Mouse (Mus musculus) heart, adult 9 months (tissue): ENCODE measurements at regions not wholly inside any gene's neighbourhood (a gene's known extent, or its start where the extent isn't known, plus 50 kb on each side); places are given as distances from the start of the nearest gene placed in this dataset.

Experiments used
- DNase-seq, 2 experiments: peaks; one replicate each; pipeline ENCODE4 v3.0.0; 2022; ENCODE audit warnings: low spot score in 2 of 2

DNA sequence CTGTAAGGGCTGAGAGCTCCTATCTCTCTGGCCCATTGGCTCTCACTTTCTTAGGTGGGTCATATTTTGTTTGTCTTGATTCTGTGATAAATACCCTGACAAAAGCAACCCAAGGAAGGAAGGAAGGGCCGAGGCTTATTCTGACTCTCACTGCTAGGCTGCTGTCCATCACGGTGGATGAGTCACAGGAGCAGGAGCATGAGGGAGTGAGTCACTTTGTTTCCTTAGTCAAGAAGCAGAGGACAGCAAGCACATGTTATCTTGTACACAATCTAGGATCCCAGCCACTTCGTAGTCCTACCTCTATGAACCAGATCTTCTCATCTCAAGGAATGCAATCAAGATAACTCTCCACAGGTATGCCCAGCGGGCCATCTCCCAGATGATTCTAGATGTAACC is 69.9 kb downstream of the Atp6v1g3 start:
- DNase-seq, result peak; percentile 28 to 29

DNA sequence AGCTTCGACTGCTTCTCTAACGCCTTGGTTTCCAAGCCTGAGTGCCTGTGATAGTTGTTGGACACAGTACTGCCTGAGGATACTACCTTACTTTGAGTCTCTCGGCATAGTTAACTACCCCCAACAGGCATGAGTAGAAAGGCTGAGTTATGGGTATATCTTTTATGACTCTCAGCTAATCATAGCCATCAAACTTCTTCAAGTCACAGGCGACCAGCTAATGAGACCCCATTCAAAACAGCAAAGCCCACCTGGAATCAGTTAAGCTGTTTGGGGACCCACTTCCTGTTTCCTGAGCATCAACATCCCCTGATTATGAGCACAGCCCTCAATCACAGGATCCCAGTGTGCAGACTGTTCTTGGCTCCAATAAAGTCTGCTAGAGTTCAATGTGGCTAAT is 71.4 kb downstream of the Atp6v1g3 start:
- no peak for DNase-seq

DNA sequence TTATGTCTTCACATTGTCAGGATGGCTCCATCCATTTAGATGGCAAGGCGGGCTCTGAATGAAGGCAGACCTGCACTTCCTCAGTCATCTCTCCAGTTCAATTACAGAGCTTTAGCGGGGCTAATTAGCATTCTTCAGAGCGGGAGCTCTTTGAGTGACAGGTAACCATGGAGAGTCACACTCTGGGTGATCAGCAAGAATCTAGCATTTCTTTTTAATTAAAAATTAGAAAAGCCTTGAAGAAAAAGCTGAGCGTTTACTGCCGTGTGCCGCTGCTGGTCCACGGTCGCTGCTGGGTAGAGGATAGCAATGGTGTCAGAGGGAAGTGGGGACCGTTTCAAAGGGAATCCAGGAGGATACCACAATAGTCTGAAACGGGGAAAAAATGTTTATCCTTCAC is 72.5 kb downstream of the Atp6v1g3 start:
- DNase-seq, result no peak

DNA sequence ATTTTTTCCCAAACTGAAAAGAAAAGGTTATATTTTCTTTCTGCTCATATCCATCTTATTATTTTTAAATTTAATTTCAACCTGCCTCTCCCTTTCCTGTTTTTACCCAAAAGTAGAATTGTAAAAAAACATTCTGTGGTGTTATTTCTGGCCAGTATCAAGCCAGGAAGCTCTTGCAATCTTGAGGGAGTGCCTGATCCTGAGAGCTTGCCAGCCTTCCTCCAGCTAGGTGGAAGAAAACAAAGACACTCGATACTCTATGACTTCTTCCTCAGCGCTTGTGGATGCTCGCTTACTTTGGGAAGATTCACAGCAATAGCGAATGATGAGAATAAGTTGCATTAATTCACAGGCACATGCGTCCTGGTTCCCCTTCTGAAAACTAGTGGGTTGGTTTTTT is 73.4 kb downstream of the Atp6v1g3 start:
- DNase-seq, result peak; percentile 40 to 42

DNA sequence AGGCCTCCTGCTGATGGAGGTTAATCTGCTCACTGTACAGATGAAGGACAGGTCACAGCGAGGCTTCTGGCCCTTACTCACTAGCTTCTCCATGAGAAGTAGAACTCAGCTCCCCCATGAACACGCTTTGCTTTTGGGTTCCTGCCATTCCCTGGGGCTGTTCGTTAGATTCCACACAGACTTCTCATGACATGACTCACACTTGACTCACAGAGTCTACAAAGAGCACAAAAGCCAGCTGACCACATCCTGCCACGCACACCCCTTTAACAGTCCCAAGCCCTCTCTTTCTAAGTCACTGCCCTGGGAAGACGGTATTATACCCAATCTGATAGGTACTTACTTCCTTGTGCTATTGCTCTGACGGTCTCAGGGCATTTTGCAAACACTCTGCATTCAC is 74.9 kb downstream of the Atp6v1g3 start:
- DNase-seq, result peak; percentile 45 to 49

DNA sequence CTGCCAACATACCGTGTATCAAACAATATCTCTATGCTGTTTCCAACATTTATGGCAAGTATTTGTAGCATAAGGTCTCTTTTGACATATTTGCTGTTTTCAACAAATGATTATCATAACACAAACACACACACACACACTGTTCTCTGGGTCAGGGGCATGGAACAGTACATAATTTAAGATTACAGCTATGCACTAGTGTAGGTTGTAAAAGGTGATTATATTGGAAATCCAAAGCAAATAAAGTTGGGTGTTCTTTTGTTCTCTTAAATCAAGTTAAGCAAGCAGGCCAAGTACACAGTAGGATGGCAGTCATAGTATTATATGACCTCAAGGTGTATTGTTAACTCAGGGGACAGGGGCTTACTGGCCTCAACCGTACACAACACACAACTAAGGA is 75.6 kb downstream of the Atp6v1g3 start:
- no peak for DNase-seq

DNA sequence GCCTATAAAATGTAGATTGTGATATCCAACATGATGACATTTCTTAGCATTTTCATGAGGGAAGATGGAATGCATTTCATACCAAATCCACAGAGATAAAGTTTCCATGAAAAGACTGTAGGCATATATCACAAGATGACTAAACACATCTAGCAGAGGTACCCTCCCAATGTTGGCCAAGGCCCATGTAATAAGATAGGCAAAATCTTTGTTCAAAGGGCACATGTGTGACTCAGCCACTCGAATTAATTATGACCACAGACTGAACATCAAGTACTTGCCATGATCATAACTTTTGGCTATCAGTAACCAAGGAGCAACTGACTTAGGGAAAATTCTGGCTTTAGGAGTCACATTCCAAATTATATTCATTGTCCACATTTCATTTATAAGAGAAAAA is 82.9 kb downstream of the Atp6v1g3 start:
- DNase-seq, result no peak

DNA sequence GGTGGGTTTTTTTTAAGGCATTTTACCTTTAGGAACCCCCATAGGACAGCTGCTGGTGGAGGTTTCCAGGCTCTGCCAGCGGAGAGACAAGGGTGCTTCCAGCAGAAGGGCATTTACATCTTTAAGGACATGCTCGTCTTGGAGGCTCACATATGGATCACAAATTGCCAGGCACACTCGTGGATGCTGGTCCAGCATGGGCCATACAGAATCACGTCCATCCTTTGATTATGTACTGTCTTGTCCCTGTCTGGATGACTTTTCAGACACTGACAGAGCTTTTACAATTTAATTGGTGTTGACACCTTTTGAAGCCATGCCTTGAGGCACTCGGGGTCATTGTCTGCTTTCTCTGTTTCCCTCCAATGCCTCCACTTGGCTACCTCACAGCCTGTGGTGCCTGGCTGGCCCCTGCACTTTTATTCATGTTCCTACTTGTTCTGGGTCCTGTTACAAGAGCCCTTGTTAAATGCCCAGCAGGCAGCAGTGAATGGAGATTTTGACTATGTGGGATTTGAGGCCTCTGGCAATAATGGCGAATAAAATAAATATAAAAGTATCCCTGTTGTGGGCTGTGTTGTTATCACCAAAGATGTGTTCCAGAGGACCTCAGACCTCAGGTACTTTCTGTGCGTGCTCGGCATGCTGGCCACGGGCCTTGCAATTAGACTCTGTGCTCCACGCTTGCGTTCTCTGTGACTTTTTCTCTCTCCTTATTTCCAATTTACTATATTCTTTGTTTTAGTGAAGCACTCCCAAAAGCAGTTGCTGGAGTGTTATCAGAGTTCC is 89.3 kb downstream of the Atp6v1g3 start:
- DNase-seq, result no peak

DNA sequence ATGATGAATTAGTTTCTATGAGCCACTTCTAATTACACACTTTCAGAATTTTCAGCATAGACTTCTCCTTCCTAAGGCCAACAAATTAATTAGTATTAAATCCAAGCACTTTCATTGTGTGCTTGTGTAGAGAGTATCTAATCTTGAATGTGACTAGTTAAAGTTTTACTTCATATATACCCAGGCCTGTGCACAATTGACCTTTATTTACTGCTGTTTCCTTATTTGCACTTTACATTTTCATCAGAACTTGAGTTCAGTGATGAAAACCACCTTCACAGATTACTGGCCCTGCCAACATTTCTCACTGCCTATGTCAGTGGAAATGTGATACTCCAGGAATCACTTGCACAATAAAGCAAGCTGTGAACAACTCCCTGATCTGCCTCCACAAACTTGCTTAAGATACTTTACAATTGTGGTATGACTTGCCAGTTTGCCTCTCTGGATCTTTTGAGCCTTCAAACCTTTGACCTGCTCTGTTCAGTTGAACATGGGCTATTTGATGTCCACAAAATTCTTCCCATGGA is 96.5 kb downstream of the Atp6v1g3 start:
- DNase-seq, result no peak

DNA sequence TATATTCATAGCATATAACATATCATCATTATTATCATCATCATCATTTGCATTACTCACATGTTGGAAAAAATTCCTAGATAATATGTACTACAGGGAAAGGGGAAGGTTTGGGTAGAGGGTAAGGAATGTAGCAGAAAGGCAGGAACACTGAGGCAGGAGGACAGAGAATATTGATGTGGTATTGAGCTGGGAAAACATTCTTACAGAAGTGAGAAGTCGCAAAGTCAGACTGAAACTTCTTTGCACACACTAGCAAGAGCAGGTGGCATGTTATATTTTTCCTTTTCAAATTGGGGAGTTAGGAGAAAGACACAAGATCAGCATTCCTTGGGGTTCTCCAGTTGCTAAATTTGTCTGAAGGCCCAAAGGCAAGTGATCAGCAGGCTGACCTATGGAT is 97.9 kb downstream of the Atp6v1g3 start:
- DNase-seq, result no peak

DNA sequence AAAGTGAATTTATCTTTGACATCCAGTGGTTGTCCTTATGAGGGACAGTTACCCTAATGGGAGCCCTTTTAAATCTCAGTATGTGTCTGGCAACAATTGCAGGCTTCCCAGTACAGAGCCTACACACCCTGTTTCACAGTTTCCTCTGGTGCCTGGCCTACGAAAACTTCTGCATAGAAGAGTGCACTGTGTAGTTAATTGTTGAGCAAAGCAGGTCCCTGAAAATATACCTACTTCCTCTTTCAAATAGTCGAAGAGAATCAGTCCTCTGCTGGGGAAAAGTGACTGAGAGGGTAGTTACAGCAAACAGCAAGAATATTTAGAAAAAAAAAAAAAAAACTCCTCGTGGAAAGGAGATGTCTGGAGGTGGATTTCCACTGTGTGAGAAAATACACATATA is 110.6 kb downstream of the Atp6v1g3 start:
- DNase-seq, result no peak

DNA sequence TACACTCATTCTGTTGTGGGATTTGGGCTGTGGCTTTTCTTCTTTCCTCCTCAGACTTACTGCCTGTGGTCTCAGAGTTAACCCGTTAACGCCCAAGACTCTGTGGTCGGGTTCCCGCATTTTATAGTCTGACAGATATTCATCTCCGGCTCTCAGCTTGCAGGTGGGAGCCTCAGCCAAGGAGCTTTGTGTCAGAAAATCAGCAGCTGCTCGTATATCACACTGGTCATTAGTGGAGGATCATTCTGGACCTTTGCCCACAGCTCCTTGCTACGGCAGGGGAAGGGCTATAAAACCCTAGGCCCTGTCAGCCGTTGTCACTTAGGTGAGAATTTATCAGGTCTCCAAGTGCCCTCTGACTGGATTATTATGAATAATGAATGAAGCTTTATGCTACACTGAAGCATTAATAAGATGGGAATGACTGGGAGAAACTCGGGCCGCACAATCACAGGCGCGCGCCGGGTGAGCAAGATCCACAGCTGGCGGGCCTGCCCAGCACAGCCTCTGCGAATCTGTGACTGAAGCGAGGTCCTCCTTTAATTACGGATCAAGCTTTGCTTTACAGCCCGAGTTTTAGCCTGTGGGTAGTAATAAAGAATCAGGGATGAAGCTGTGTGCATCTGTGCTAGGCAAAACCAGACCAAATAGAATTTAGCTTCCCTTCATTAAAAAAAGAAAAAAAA is 111.8 kb downstream of the Atp6v1g3 start:
- no peak for DNase-seq

DNA sequence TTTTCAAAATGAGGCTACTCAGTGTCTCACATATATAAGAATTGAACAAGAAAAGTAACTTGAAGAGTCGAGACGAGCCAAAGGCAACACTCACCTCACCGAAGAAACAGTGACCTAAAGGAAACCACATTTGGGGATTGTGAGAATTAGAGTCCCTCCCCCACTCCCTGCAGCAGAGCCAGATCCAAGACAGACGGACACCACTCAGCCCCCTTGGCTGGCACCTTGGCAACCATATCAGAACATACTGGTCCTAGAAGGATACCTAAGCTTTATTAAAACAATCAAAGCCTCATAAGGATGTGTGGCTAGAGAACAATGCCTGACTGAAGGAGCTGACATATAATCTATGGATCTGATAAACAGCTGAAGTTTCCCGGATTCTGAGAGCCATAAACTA is 112.5 kb downstream of the Atp6v1g3 start:
- no peak for DNase-seq

DNA sequence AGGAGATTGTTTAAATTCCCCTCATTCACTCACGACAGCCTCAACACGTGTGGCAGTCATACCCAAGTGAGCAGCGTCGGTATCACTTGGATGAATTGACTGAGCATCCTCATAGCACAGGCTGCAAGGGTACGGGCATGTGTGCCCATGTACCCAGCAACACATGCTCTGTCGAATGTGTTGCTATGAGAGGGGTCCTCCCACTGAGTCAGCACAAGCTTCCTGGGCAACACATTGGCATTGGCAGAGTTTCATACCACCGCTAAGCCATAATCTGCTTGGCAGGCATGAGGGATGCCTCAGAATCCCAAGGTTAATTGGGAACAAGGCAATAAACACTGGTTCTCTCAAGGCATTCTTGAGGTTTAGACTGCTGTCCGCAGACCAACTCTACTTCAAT is 115.1 kb downstream of the Atp6v1g3 start:
- DNase-seq, result no peak

DNA sequence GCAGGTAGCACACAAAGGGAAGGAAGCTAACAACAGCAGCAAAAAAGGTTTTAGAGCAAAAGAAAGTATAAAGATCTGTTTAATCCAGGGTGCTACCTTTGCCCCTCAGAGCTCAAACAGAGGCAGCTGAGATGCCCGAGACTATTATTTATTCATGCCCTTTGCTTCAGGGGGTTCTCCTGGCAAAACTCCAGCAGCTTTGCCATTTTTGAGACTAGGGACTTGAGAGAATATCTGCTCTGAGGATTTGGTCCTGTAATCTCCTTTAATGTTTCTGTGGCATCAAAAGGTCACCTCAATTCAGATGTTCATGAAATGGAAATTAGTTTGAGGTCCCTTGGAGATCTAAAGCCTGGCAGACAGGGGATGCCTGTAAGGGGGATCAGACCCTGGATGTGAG is 116.1 kb downstream of the Atp6v1g3 start:
- DNase-seq, result no peak

DNA sequence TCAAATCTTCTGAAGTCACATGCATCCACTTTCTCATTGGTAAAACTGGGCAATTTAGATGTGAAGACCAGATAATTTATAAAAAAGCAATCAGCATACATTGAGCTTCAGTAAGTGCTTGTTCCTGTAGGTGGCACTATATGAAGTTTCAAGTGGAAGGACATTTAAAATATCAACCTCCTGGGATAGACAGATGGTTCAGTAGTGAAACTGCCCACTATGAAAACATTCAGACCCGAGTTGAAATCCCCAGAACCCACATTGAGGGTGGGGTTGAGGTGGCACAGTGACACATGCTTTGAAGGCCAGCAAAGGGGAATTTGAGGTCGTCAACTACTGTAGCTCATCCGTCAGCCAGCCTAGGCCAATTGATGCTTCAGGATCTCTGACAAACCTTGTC is 145.1 kb downstream of the Atp6v1g3 start:
- no peak for DNase-seq

DNA sequence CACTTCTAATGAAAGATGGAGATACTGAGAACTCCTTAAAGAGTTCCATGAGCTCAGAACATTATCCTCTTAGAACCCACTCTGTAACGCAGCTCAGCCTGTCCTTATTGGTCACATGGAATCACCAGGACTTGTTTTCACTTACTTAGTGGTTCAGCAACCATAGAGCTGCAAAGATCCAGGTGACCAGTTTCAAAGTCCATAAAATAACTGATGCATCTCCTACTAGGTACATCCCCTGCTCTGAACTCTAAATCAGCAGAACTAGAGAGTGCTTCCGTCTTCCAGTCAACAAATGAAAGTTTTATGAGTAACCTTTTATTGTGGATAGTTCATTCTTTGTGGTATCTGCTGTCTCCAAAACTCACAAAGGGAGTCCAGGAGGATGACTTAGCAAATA is 153.9 kb downstream of the Atp6v1g3 start:
- DNase-seq, result no peak
